Mouse (Mus musculus) stomach, embryonic 15.5 days (tissue): ENCODE data around the gene Lce1b. TPM values are rescaled to one million over a fixed set of nuclear protein-coding genes. Genes with fewer than 3 reads are reported as not detected.
"Not testable (repeated sequence)": the region's sequence is repeated elsewhere in the genome, so short reads cannot be mapped to it uniquely, and the experiment has no call there.

Experiments
- ATAC-seq: fragments of 200-750 bp; cut with Nextera tagmentation; 2 replicates; pipeline ENCODE4 v1.8.0; 2017; ENCODE audit warnings: low read depth, moderate number of reproducible peaks, moderate TSS enrichment; ENCODE audit not compliant: insufficient read depth, low FRiP score
- H3K27ac ChIP-seq: fragments of 300-500 bp; sonication (generic); 2 replicates; pipeline ENCODE4 v1.5.1; 2015; ENCODE audit warnings: mild to moderate bottlenecking, inconsistent platforms
- H3K27me3 ChIP-seq: fragments of 300-500 bp; sonication (generic); replicated peaks from 2 replicates; pipeline ENCODE4 v1.6.1; 2015; ENCODE audit warnings: inconsistent platforms
- H3K36me3 ChIP-seq: fragments of 300-500 bp; sonication (generic); 2 replicates; pipeline ENCODE4 v1.6.1; 2015; ENCODE audit warnings: inconsistent platforms
- H3K4me1 ChIP-seq: fragments of 300-500 bp; sonication (generic); 2 replicates; pipeline ENCODE4 v1.6.1; 2015; ENCODE audit warnings: inconsistent platforms
- H3K4me2 ChIP-seq: fragments of 300-500 bp; sonication (generic); 2 replicates; pipeline ENCODE4 v1.6.1; 2015; ENCODE audit warnings: mild to moderate bottlenecking, inconsistent platforms
- H3K4me3 ChIP-seq: fragments of 300-500 bp; sonication (generic); replicated peaks from 2 replicates; pipeline ENCODE4 v1.5.1; 2015; ENCODE audit warnings: inconsistent platforms
- H3K9ac ChIP-seq: fragments of 300-500 bp; sonication (generic); 2 replicates; pipeline ENCODE4 v1.6.1; 2015; ENCODE audit warnings: inconsistent platforms
- H3K9me3 ChIP-seq: fragments of 300-500 bp; sonication (generic); 2 replicates; pipeline ENCODE4 v1.6.1; 2016; ENCODE audit warnings: inconsistent platforms
- WGBS: fragments of 180-500 bp; shearing (Covaris S2); methylation state at CpG from one replicate; pipeline ENCODE4 v1.1.7; 2015; 5-methylcytosine and 5-hydroxymethylcytosine counted together
- polyA plus RNA-seq: library from polyadenylated mRNA; unstranded; fragments of >200 nt; fragmentation: Nextera tagmentation; extraction: Ambion mirVana; gene quantifications from 2 replicates; pipeline ENCODE4 v1.2.1, GENCODE M21; 2015

Gene Lce1b
- polyA plus RNA-seq: not detected in 2 replicates

GRCm38 (mm10) chr3:92656826-92657225 lies at the start of gene Lce1b:
Lce1b (minus strand) TSS chr3:92656926.
- H3K36me3 ChIP-seq: no peaks in the 10 kb centered on the region
- H3K9ac ChIP-seq: no peak within 1 kb of the TSS
- H3K9me3 ChIP-seq: no peaks in the 10 kb centered on the region

GRCm38 (mm10) chr3:92694613-92695012 lies 37.9 kb upstream of the Lce1b start:
- H3K9ac ChIP-seq: no peak overlapping the region
- H3K9me3 ChIP-seq: no peaks in the 10 kb centered on the region
- no peaks in the 10 kb centered on the region for H3K4me1 ChIP-seq
- no peaks in the 10 kb centered on the region for H3K27me3 ChIP-seq
- 46% methylated on average over 1 of the region's 1 CpGs for WGBS
- H3K27ac ChIP-seq: no peak overlapping the region
- H3K36me3 ChIP-seq: no peaks in the 10 kb centered on the region
- no peak overlapping the region for H3K4me3 ChIP-seq
- H3K4me2 ChIP-seq: no peak overlapping the region
- no peak for ATAC-seq

More at GRCm38 (mm10) chr3:92656826-92657225, at the start of gene Lce1b:
- no peak within 1 kb of the TSS for H3K27ac ChIP-seq
- no peaks in the 10 kb centered on the region for H3K4me1 ChIP-seq
- ATAC-seq: no peak
- H3K4me3 ChIP-seq: no peak within 1 kb of the TSS
- no peaks in the 10 kb centered on the region for H3K27me3 ChIP-seq
- no peak within 1 kb of the TSS for H3K4me2 ChIP-seq

GRCm38 (mm10) chr3:92691688-92692087 lies 35.0 kb upstream of the Lce1b start:
- H3K4me2 ChIP-seq: no peak overlapping the region
- no peak for ATAC-seq

GRCm38 (mm10) chr3:92689154-92689553 lies 32.4 kb upstream of the Lce1b start:
- not testable (repeated sequence) for H3K27ac ChIP-seq, ATAC-seq
- 72% methylated on average over 16 of the region's 16 CpGs for WGBS

More at GRCm38 (mm10) chr3:92691688-92692087, 35.0 kb upstream of the Lce1b start:
- Histone ChIP-seq H3K36me3 (no peaks in the 10 kb centered on the region), H3K9ac (no peak overlapping the region), H3K27ac (no peak overlapping the region), H3K9me3 (no peaks in the 10 kb centered on the region), H3K27me3 (no peaks in the 10 kb centered on the region), H3K4me1 (no peaks in the 10 kb centered on the region), H3K4me3 (no peak overlapping the region)

GRCm38 (mm10) chr3:92687110-92687509 lies 30.4 kb upstream of the Lce1b start, which contains the start of gene Lce1d:
Lce1d (minus strand) TSS chr3:92687210.
- 54% methylated on average over 2 of the region's 2 CpGs for WGBS

More at GRCm38 (mm10) chr3:92689154-92689553, 32.4 kb upstream of the Lce1b start:
- not testable (repeated sequence) for H3K27me3 ChIP-seq, H3K9me3 ChIP-seq, H3K9ac ChIP-seq, H3K4me3 ChIP-seq, H3K4me1 ChIP-seq, H3K4me2 ChIP-seq, H3K36me3 ChIP-seq

GRCm38 (mm10) chr3:92678947-92679346 lies 22.2 kb upstream of the Lce1b start, which contains the start of gene Lce1c:
Lce1c (plus strand) TSS chr3:92679247.
- Histone ChIP-seq H3K4me3 (no peak within 1 kb of the TSS), H3K9ac (no peak within 1 kb of the TSS), H3K27ac (no peak within 1 kb of the TSS), H3K4me1 (no peaks in the 10 kb centered on the region), H3K4me2 (no peak within 1 kb of the TSS), H3K9me3 (no peaks in the 10 kb centered on the region), H3K27me3 (no peaks in the 10 kb centered on the region), H3K36me3 (no peaks in the 10 kb centered on the region)
- 95% methylated on average over 4 of the region's 4 CpGs for WGBS
- ATAC-seq: no peak

More at GRCm38 (mm10) chr3:92687110-92687509, 30.4 kb upstream of the Lce1b start, which contains the start of gene Lce1d:
- H3K4me3 ChIP-seq: no peak within 1 kb of the TSS
- no peak within 1 kb of the TSS for H3K27ac ChIP-seq
- no peaks in the 10 kb centered on the region for H3K9me3 ChIP-seq
- H3K36me3 ChIP-seq: no peaks in the 10 kb centered on the region
- H3K4me1 ChIP-seq: no peaks in the 10 kb centered on the region
- H3K4me2 ChIP-seq: no peak within 1 kb of the TSS
- ATAC-seq: no peak
- H3K27me3 ChIP-seq: no peaks in the 10 kb centered on the region
- no peak within 1 kb of the TSS for H3K9ac ChIP-seq

GRCm38 (mm10) chr3:92670215-92670614 lies 13.5 kb upstream of the Lce1b start, which contains the start of gene Lce1a2:
Lce1a2 (minus strand) TSS chr3:92670315.
- no peaks in the 10 kb centered on the region for H3K9me3 ChIP-seq
- no peaks in the 10 kb centered on the region for H3K4me1 ChIP-seq
- no peak within 1 kb of the TSS for H3K4me2 ChIP-seq
- no peak for ATAC-seq
- no peak within 1 kb of the TSS for H3K4me3 ChIP-seq
- no peak within 1 kb of the TSS for H3K9ac ChIP-seq
- no peaks in the 10 kb centered on the region for H3K36me3 ChIP-seq
- no peak within 1 kb of the TSS for H3K27ac ChIP-seq
- no peaks in the 10 kb centered on the region for H3K27me3 ChIP-seq

- no peaks in the 10 kb centered on the region for H3K9me3 ChIP-seq
- 80% methylated on average over 1 of the region's 1 CpGs for WGBS
- no peak within 1 kb of the TSS for H3K27ac ChIP-seq
- no peaks in the 10 kb centered on the region for H3K27me3 ChIP-seq
- no peak for ATAC-seq
- H3K4me2 ChIP-seq: no peak within 1 kb of the TSS
- no peaks in the 10 kb centered on the region for H3K36me3 ChIP-seq
- H3K4me1 ChIP-seq: no peaks in the 10 kb centered on the region
- H3K4me3 ChIP-seq: no peak within 1 kb of the TSS
- no peak within 1 kb of the TSS for H3K9ac ChIP-seq
These were observed 8.5 kb downstream of the Lce1b start, which contains the start of gene Lce1a1 for GRCm38 (mm10) chr3:92648207-92648606. Lce1a1 (minus strand) TSS chr3:92648307.

- WGBS: 93% methylated on average over 15 of the region's 15 CpGs
- Histone ChIP-seq H3K36me3 (no peaks in the 10 kb centered on the region), H3K4me2 (no peak overlapping the region), H3K4me3 (no peak overlapping the region), H3K9ac (no peak overlapping the region), H3K9me3 (no peaks in the 10 kb centered on the region), H3K27ac (no peak overlapping the region), H3K27me3 (no peaks in the 10 kb centered on the region), H3K4me1 (no peaks in the 10 kb centered on the region)
- no peak for ATAC-seq
These were observed 16.9 kb downstream of the Lce1b start for GRCm38 (mm10) chr3:92639854-92640253.

GRCm38 (mm10) chr3:92638653-92638991 lies 18.1 kb downstream of the Lce1b start:
- H3K4me2 ChIP-seq: no peak overlapping the region
- H3K9ac ChIP-seq: no peak overlapping the region
- H3K4me1 ChIP-seq: no peaks in the 10 kb centered on the region
- H3K4me3 ChIP-seq: no peak overlapping the region
- H3K36me3 ChIP-seq: no peaks in the 10 kb centered on the region
- no peaks in the 10 kb centered on the region for H3K27me3 ChIP-seq
- H3K9me3 ChIP-seq: no peaks in the 10 kb centered on the region
- no peak for ATAC-seq
- 60% methylated on average over 3 of the region's 3 CpGs for WGBS
- H3K27ac ChIP-seq: no peak overlapping the region

- no peaks in the 10 kb centered on the region for H3K36me3 ChIP-seq
- 45% methylated on average over 1 of the region's 1 CpGs for WGBS
- no peak overlapping the region for H3K4me2 ChIP-seq
- no peak overlapping the region for H3K9ac ChIP-seq
- no peaks in the 10 kb centered on the region for H3K27me3 ChIP-seq
- ATAC-seq: no peak
- no peaks in the 10 kb centered on the region for H3K4me1 ChIP-seq
- H3K9me3 ChIP-seq: no peaks in the 10 kb centered on the region
- no peak overlapping the region for H3K27ac ChIP-seq
- no peak overlapping the region for H3K4me3 ChIP-seq
These were observed 18.7 kb downstream of the Lce1b start for GRCm38 (mm10) chr3:92637745-92638652.

- ATAC-seq: no peak
- WGBS: 48% methylated on average over 2 of the region's 2 CpGs
- Histone ChIP-seq H3K4me2 (no peak within 1 kb of the TSS), H3K9ac (no peak within 1 kb of the TSS), H3K4me1 (no peaks in the 10 kb centered on the region), H3K9me3 (no peaks in the 10 kb centered on the region), H3K27ac (no peak within 1 kb of the TSS), H3K4me3 (no peak within 1 kb of the TSS), H3K36me3 (no peaks in the 10 kb centered on the region), H3K27me3 (no peaks in the 10 kb centered on the region)
These were observed 35.2 kb downstream of the Lce1b start, which contains the start of gene Lce6a for GRCm38 (mm10) chr3:92621560-92621959. Lce6a (minus strand) TSS chr3:92621660.
